Mouse (Mus musculus): Measurements from ENCODE around the gene Mpzl1.
"Not testable (repeated sequence)": the region's sequence is repeated elsewhere in the genome, so short reads cannot be mapped to it uniquely, and the experiment has no call there.

Gene Mpzl1

GRCm38 (mm10) chr1:165634151-165634884, at the start of gene Mpzl1:
TSS of gene Mpzl1 (minus strand) at chr1:165634538.
- peak; percentile 100 for DNase-seq (ENCODE audit: low read depth, low spot score)

- no peak for DNase-seq (ENCODE audit: low read depth, low spot score)
Measured at GRCm38 (mm10) chr1:165682056-165682853, 47.9 kb upstream of the Mpzl1 start.

GRCm38 (mm10) chr1:165681045-165681794, 46.9 kb upstream of the Mpzl1 start:
- DNase-seq (ENCODE audit: low read depth, low spot score), result no peak

- not testable (repeated sequence) for DNase-seq (ENCODE audit: low read depth, low spot score)
Measured at GRCm38 (mm10) chr1:165680086-165680485, 45.7 kb upstream of the Mpzl1 start.

- no peak for DNase-seq (ENCODE audit: low read depth, low spot score)
Measured at GRCm38 (mm10) chr1:165679618-165679997, 45.3 kb upstream of the Mpzl1 start.

- no peak for DNase-seq (ENCODE audit: low read depth, low spot score)
Measured at GRCm38 (mm10) chr1:165678861-165679617, 44.7 kb upstream of the Mpzl1 start.

GRCm38 (mm10) chr1:165677558-165677957, 43.2 kb upstream of the Mpzl1 start:
- DNase-seq (ENCODE audit: low read depth, low spot score), result no peak

- DNase-seq (ENCODE audit: low read depth, low spot score), result no peak
Measured at GRCm38 (mm10) chr1:165676993-165677392, 42.7 kb upstream of the Mpzl1 start.

GRCm38 (mm10) chr1:165675167-165675566, 40.8 kb upstream of the Mpzl1 start:
- no peak for DNase-seq (ENCODE audit: low read depth, low spot score)

- no peak for DNase-seq (ENCODE audit: low read depth, low spot score)
Measured at GRCm38 (mm10) chr1:165672355-165672754, 38.0 kb upstream of the Mpzl1 start.

GRCm38 (mm10) chr1:165670056-165670455, 35.7 kb upstream of the Mpzl1 start:
- no peak for DNase-seq (ENCODE audit: low read depth, low spot score)

GRCm38 (mm10) chr1:165668904-165669303, 34.6 kb upstream of the Mpzl1 start:
- DNase-seq (ENCODE audit: low read depth, low spot score), result no peak

- DNase-seq (ENCODE audit: low read depth, low spot score), result peak; percentile 28
Measured at GRCm38 (mm10) chr1:165667380-165667779, 33.0 kb upstream of the Mpzl1 start.

- DNase-seq (ENCODE audit: low read depth, low spot score), result peak; percentile 27
Measured at GRCm38 (mm10) chr1:165666944-165667343, 32.6 kb upstream of the Mpzl1 start.

GRCm38 (mm10) chr1:165665758-165666157, 31.4 kb upstream of the Mpzl1 start:
- no peak for DNase-seq (ENCODE audit: low read depth, low spot score)

GRCm38 (mm10) chr1:165663277-165663676, 28.9 kb upstream of the Mpzl1 start:
- no peak for DNase-seq (ENCODE audit: low read depth, low spot score)

GRCm38 (mm10) chr1:165662426-165663192, 28.3 kb upstream of the Mpzl1 start:
- peak; percentile 61 for DNase-seq (ENCODE audit: low read depth, low spot score)

- no peak for DNase-seq (ENCODE audit: low read depth, low spot score)
Measured at GRCm38 (mm10) chr1:165661725-165662124, 27.4 kb upstream of the Mpzl1 start.

- no peak for DNase-seq (ENCODE audit: low read depth, low spot score)
Measured at GRCm38 (mm10) chr1:165661191-165661590, 26.9 kb upstream of the Mpzl1 start.

- peak; percentile 69 for DNase-seq (ENCODE audit: low read depth, low spot score)
Measured at GRCm38 (mm10) chr1:165660774-165661173, 26.4 kb upstream of the Mpzl1 start.

- DNase-seq (ENCODE audit: low read depth, low spot score), result peak; percentile 92
Measured at GRCm38 (mm10) chr1:165658602-165659001, 24.3 kb upstream of the Mpzl1 start.

Measured in brain, adult 2 months (tissue).